Mouse (Mus musculus) thymus, postnatal 4 days (tissue): Measurements from ENCODE around the gene Sdr42e1.

ENCODE experiments used
- DNase-seq: peaks from one replicate; pipeline ENCODE4 v3.0.0; 2021

The Sdr42e1 gene

DNA sequence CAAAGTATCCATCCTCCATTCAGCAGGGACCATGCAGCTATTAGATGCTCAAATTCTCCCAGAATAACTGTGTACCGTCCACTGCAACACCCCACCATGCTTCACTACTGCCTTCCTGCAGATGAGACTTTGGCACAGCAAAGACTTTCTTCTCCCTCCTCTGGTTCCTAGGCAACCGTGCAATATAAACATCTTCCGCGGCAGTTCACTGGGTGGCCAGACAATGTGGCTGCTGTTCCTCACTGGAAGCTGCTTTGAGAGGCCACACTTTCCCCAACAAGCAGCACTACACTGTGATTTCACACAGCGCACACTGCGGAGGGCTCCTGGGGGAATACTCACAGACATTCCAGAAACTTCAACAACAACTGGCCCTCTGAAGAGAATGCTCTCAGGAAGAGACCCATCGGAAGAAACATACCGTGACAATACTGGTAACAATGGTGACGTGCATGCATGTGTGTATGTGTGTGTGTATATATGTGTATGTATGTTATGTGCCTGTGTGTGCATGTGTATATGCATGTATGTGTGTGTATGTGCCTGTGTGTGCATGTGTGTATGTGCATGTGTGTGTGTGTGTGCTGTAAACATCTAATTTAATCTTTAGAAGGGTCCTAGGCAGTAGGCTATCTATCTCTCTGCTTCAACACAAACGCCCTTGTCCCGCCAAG, 13.0 kb downstream of the Sdr42e1 start:
- no peak for DNase-seq

DNA sequence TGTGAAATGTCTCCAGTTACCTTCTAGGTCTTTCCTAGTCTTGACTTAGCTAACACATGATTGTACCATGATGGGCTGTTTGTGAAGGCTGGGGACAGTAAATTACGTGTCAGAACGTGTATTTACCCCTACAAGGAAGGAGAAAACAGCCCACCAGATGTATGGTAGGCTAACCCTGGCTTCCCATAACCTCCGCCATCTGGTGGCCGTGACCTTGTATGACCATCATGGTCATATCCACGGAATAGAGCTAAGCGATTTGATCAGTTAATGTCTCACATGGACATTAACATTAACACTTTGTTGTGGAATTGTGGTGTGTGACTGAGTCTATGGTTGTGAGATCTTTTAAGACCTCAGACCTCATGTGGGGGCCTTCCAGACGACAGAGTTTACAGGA, 14.5 kb downstream of the Sdr42e1 start:
- no peak for DNase-seq

DNA sequence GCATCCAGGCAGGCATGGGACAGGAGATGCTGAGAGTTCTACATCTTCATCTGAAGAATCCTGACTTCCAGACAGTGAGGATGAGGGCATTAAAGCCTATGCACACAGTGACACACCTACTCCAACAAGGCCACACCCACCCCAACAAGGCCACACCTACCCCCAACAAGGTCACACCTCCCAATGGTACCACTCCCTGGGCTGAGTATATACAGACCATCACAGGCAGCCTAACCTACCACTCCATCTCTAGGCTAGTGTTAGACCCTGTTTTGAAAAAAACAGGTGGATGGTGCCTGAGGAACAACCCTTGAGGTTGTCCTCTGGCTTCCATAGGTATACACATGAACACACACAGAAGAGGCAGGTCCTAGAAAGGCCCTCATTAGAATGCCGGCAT, 21.2 kb downstream of the Sdr42e1 start:
- no peak for DNase-seq

GRCm38 (mm10) chr8:117646440-117646839, 27.0 kb downstream of the Sdr42e1 start:
- no peak for DNase-seq

DNA sequence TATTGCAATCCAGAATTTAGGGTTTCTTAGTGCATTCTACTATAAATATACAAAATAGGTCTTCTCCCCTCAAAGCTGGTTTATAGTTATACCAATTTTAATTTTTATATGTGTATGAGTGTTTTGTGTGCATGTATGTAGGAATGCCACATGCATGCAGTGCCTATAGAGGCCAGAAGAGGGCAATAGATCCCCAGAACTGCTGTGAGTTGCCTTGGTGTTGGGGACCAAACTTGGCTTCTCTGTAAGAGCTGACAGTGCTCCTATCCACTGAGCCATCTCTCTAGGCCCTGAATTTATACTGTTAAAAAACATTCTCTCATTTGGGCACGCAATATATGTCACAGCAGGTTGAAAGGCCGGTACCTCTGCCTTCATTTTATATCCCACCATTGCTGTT, 27.5 kb downstream of the Sdr42e1 start:
- peak; percentile 61 for DNase-seq

GRCm38 (mm10) chr8:117645486-117645885, 28.0 kb downstream of the Sdr42e1 start:
- no peak for DNase-seq

DNA sequence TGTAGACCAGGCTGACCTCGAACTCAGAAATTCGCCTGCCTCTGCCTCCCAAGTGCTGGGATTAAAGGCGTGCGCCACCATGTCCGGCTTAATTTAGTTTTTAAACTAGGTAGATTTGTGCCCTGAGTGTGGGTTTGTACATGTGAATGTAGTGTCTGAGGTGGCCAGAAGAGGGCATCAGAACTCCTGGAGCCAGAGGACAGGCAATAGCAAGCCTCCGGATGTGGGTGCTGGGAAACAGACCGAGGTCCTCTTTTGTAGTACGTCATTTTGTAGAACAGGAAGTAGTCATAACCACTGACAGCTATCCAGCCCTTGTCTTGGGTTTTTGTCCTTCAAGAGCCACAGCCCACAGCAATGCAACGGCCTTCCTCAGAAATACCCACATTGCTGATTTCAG, 33.9 kb downstream of the Sdr42e1 start:
- DNase-seq, result no peak

DNA sequence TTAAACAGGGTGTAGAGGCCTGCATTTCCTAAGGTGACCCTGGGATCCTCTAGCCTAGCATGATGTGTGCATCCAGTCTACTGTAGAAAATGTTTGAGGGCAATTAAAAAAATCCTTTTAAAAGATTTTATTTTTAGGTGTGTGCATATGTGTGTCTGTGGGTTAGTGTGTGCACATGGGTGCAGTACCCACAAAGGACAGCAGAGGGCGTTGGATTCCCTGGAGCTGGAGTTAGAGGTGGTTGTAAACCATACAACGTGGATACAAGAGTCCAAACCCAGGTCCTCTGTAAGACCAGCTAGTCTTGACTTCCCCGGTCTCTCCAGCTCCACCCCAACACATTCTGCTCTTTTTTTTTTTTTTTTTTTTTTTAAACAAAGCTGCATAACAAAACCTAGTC, 36.0 kb downstream of the Sdr42e1 start:
- no peak for DNase-seq

GRCm38 (mm10) chr8:117634406-117634805, 39.1 kb downstream of the Sdr42e1 start:
- DNase-seq, result no peak

- no peak for DNase-seq
These were observed 41.0 kb downstream of the Sdr42e1 start for GRCm38 (mm10) chr8:117632532-117632931.

- no peak for DNase-seq
These were observed 46.4 kb downstream of the Sdr42e1 start for GRCm38 (mm10) chr8:117627096-117627495.

GRCm38 (mm10) chr8:117626040-117626838, 47.2 kb downstream of the Sdr42e1 start:
- DNase-seq, result peak; percentile 71

DNA sequence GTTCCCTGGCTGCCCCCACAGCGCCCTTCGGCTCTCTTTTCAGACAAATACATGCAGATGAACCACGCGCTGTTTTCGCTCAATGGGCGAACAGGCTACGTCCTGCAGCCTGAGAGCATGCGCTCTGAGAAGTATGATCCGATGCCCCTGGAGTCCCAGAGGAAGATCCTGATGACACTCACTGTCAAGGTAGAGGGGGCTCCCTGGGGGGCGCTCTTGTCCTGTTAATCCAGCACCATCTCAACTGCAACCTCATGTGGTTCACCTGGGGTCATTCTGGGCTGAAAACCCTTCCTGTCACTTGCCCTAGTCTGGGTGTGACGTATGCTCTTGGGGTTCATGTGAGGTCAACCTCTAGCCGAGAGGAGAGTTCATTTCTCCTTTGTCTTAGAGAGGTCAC, 60.6 kb downstream of the Sdr42e1 start:
- no peak for DNase-seq
